Mouse (Mus musculus): Measurements from ENCODE around the gene Usp48.

The Usp48 gene

GRCm38 (mm10) chr4:137610256-137610655 is 16.7 kb downstream of the Usp48 start:
- no peak for DNase-seq

- DNase-seq: no peak
Observed at GRCm38 (mm10) chr4:137622847-137623246, 29.3 kb downstream of the Usp48 start.

DNA sequence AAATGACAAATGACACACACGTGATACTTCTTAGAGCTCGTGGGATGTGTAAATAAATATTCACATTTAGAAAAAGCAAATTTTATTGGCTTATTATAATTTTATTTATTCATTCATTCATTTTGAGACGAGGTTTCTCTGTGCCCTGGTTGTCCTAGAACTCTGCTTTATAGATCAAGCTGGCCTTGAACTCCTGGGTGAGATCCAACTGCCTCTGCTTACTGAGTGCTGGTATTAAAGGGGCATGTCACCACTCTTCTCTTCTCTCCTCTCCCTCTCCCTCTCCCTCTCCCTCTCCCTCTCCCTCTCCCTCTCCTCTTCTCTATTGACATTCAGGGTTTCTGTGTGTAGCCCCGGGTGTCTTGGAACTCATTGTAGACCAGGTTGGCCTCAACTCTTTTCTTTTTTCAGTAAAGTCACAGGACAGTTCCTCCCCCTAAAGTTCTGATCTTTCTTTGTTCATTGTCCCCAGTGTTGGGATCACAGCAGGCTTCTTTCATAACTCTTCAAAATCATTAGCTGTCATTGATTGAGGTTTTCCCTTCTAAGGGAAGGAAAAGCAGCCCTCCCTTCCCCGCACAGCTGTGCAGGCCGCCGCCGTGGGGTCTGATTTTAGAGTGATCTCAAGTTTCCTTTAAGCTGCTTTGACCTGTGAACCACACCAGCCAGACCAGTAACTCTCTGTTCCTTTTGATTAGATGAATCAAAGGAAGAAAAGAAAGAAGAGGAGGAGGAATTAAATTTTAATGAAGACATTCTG is 34.1 kb downstream of the Usp48 start:
- DNase-seq: no peak

DNA sequence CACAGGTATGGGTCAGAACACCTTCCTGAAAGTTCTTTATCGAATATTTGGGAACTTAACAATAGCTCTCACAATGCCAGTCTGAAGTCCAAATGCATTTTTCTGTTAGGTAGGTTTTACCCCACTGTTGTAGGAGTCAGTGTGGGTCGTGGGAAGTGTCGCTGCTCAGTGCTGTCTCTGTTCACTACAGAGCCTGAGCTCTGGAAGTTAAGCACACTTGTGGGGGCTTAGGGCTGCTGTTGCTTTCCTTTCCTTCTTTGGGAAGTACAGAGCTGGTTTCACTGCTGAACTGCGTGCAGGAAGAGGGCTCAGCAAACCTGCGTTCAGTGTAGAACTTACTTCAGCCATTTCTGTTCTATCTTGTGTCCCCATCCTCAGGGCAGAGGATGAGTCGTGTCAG is 34.8 kb downstream of the Usp48 start:
- DNase-seq: no peak

- no peak for DNase-seq
Observed at GRCm38 (mm10) chr4:137629354-137629753, 35.8 kb downstream of the Usp48 start.

DNA sequence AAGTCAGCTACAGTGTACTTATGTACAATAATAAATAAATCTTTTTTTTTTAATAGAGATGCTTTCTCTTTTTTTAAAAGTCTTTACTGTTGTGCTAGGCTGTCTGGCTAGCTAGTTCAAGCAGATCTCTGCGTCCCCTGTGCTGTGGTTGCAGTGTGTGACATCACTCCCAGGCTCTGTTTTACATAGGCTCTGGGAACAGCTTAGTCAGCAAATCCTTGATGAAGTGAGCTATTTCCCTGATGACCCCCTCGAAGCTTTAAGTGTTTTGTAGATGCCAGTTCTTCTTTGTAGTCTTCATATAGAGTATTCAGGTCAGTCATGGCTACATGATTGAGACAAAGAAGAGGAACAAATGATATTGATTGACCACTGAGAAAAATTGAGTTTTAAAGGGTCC is 36.6 kb downstream of the Usp48 start:
- no peak for DNase-seq

GRCm38 (mm10) chr4:137631596-137631995 is 38.0 kb downstream of the Usp48 start:
- no peak for DNase-seq

DNA sequence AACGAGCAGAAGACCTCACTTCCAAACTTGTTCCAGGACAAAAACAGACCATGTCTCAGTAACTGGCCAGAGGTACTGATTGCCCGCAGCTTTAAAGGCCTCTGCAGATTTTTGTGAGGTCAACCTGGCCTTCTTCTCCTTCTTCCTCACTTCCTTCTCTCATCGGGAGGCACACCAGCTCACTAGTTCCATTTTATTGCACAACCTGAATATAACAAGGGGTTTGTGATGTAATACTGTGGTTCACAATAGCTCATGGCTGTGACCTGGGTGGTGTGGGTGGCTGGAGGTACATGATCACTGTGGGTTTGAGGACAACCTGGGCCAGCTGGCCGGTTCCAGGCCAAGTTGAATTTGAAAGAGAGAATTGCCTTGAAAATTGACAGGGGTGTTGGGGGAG is 39.8 kb downstream of the Usp48 start:
- DNase-seq: no peak

DNA sequence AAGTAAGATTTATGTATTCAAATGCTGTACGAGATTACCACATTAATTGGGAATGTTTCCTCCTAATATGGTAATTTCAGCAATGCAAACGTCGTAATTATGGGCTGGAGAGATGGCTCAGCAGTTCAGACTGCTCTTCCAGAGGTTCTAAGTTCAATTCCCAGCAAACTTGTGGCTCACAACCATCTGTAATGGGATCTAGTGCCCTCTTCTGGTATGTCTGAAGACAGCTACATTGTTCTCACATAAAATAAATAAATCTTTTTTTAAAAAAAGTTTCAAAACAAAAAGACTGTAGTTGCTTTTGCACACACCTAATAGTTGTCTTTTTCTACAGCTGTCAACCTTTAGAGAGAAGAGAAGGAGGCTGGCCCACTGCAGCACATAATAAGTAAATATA is 43.0 kb downstream of the Usp48 start:
- no peak for DNase-seq

DNA sequence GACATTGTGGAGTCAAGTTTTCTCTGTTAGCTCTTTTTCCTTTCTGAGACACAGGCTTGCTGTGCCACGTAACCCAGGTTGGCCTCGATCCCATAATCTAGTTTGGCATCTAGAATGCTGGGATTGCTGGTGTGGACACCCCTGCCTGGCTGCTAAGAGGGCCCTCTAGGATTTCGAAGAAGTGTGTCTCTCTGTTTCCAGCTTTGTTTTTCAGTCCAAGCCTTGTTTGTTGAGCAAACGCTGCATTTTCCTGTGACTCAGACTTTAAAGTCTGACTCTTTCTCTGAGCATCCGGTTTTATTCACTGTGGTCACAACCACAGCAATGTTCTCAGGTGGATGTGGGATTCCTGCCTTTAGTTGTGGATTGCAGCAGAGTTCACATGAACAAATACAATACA is 48.0 kb downstream of the Usp48 start:
- no peak for DNase-seq

GRCm38 (mm10) chr4:137642101-137642500 is 48.5 kb downstream of the Usp48 start:
- DNase-seq: no peak

GRCm38 (mm10) chr4:137643459-137643858 is 49.9 kb downstream of the Usp48 start:
- DNase-seq: no peak

GRCm38 (mm10) chr4:137646262-137646661 is 52.7 kb downstream of the Usp48 start:
- DNase-seq: no peak

DNA sequence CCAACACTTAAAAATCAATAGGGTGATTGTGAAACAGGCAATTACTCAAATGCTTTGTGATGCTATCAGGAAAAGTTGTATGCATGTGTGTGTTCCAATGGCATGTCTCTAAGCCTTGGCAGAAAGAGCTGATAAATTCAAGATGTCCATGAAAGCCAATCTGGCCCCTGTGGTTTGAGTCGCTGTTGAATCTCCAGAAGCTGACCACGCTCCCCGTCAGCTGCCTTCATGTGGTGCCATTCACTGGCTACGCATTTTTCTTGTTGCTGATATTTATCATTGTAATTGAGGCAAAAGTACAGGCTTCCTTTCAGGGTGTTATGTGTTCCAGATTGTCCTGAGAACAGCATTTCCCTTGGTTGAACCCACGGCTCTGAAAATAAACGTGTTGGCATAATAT is 54.1 kb downstream of the Usp48 start:
- no peak for DNase-seq

DNA sequence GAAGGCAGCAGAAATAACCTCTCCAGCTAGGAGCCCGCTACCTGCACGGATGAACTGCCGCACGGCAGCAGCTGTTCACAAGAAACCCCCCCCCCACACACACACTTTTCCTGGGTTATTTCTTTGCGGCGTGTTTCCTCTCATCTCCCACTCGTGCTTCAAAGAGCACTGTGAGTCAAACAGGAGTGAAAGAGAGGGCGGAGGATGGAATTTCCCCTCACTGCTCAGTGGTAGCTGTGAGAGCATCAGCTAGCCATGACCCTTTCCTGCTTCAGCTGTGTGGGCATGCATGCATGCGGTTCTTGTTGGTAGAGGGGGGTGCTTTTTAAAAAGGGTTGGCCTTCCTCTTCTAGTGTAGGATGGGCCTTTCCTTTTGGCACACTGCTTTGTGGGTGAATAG is 54.7 kb downstream of the Usp48 start:
- no peak for DNase-seq

DNA sequence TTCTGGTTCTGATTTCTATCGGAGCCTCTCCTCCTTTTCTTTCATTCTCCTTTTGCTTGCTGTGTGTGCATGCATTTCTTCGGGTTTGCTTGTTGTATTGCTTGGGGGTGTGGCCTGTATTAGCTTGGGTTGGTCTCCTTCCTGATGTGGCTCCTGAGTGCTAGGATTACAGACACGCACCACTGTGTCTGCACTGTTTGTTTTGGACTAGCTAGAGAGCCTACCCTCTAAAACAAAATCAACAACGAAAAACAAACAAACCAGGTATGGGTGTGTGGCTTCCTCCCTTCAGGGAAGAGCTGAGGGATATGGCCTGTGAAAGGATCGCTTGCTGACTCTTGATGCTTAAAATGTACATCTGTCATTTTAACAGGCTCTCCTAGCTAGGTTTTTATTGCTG is 57.4 kb downstream of the Usp48 start:
- no peak for DNase-seq

GRCm38 (mm10) chr4:137652835-137653346 is 59.3 kb downstream of the Usp48 start:
- no peak for DNase-seq

DNA sequence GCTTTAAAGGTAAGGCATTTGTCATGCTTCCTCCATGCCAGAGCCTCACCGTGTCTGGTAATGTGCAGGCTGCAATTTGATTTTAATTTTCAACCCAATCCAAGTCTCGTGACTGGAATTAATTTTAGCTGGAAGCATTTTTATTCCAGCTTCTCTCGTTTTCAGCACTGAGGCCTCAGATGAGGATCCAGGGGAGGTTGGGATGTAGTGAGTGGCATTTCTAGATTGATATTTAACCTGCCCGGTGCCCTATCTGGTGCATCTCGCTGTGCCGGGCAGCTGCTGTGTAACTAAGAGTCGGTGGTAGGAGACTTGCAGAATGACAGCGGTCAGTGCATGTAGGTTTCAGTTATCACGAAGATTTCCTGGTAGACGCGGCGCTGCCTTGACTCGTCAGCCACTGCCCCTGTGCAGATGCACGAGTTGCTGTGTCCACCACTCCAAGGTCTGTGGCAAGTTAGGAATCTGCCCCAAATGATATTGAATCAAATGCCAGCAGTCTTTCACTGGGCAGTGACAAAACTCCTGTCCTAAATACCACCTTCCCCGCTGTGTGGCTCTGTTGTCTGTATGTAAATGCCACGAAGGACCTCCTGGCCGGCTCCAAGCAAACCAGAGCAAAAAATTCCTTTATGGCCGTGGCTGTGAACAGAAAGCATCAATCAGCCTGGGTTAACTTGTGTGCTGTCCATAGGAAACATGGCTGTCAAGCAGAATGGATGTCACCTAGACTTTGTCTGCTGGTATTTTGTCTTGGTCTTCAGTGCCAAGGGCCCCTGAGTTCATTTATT is 61.9 kb downstream of the Usp48 start:
- no peak for DNase-seq

- DNase-seq: no peak
Observed at GRCm38 (mm10) chr4:137657674-137658073, 64.1 kb downstream of the Usp48 start.

DNA sequence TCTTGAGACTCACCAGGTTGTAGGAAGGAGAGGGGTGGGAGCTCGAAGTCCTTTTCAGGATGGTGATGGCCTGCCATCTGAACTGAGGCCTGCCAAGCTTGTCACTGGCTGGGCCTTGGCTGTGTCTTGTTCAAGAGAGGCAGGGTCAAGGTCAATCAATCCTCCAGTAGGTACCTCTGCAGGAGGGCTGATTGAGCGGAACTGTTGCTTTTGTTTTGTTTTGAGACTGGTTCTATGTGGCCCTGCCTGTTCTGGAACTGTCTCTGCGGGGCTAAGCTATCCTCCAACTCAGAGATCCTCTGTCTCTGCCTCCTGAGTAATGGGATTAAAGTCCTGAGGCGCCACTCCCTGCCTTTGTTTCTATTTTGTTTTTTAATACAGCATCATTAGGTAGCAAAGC is 66.0 kb downstream of the Usp48 start:
- no peak for DNase-seq

DNA sequence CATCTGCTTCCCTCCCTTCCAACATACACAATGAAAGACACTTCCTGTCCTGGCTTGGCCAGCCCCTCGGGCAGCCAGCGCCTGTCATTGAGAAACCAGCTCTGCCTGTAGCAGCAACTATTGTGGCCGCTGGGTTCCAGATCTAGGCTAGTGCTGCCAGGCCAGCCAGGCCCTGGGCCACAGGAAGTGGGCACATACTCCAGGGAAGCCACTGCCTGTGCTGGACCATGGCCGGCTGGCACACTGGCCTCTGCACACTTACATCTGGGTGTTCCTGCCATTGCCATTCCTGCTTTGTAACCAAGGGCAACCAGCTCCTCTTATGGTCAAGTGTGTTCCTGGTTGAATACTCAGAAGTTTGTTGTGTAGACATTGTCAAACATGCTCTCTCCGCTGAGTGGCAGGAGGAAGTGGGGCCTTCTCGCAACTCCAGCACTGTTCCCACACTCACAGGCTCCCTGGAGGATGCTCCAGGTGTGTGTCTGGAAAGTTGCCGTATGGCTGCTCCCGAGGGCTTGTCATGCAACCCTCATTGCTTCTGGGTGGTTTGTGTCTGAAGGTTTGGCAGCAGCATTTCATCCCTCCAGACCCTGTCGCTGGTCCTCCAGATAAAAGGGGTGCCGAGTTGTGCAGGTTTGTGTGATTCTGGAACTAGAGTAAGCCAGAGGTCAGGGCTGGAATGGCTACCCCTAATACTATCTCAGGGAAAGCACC is 67.0 kb downstream of the Usp48 start:
- DNase-seq: no peak

DNA sequence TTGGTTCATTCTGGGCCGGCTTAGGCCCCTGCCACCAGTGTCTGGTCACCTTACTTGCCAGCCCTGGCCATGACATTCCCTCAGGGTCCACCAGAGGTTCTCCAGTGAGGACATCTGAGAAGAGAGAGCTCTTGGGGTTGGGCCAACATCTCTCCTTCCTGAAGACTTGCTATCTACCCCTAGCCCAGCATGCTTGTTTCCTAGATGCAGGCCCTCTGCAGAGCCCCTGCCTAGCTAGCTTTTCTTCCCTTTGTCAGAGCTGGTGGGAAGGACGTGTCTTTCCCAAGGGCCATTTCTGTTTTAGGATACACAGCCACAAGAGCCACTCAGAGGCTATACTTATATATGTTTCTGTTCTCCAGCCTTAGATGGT is 67.5 kb downstream of the Usp48 start:
- DNase-seq: no peak

DNA sequence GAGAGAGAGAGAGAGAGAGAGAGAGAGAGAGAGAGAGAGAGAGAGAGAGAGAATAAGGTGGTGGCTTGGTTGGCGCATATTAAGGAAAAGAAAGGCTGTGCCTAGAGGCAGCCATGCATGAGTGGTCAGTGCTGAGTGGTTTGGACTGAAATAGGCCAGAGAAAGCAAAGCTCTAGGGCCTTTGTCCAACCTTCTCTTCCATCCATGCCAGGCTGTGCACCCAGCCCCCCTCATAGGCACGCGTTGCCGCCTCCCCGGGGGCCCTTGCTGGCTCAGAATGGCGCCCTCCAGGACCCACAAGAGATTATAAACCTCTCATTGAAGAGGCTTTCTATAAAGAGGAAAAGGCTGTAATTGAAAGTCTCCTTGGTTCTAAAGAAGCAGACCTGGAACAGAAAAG is 68.0 kb downstream of the Usp48 start:
- no peak for DNase-seq

DNA sequence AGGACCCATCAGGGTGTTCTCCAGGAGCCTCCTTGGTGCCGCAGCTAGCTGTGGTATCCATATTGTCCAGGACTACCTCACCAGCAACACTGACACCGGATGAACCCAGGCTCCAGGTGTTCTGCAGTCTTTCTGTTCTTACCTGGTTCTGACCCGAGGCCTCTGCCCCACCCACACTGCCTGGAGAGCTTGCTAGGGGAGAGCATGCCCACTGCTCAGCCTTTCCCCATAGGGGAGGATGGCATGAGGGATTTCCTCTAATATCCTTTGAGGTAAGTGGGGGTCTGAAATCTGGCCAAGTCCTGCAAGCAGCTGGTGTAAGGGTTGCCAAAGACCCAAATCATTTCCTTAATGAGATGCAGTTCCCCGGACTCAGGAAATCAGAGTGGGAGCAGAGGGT is 69.9 kb downstream of the Usp48 start:
- no peak for DNase-seq
